33 mouse cellular contexts compared by ENCODE assay signal in the genomic region with DNA sequence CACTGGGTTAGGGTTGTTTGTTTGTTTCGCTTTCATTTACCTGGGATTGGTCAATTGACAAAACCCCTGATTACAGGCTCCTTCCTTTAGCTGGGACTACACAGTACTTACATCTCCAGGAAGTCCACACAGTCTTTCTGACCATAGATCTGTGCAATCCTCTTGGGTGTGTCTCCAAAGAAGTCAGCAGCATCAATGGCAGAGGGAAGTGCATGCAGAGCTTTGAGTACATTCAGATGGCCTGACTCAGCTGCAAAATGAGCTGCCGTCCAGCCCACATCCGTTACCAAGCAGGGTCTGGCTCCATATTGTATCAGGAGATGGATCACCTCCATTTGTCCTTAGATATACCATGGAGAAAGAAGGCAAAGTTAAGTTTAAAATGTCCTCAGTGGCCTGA. TPM values are rescaled to one million over a fixed set of nuclear protein-coding genes. Genes with fewer than 3 reads are reported as not detected.
DNase-seq lines count a peak whose midpoint lies in the region; ATAC-seq and TF ChIP-seq lines count a peak whose summit lies in the region.
"Had no signal": no experiment of that assay in that cellular context is flagged by ENCODE, and none has a peak within 500 bp of the region (broad histone marks: within the 10 kb centered on the region; RNA-seq: fewer than 3 reads in every experiment).

No protein-coding gene starts in this region.

- no peaks in the 10 kb centered on the region for H3K9me3 ChIP-seq in liver, postnatal 0 days (ENCODE audit: low read length)
- H3K9me3 ChIP-seq: forebrain, embryonic 13.5 days; heart, embryonic 10.5 days; heart, embryonic 15.5 days; hindbrain, embryonic 13.5 days; limb, embryonic 13.5 days; midbrain, embryonic 15.5 days; neural tube, embryonic 13.5 days; stomach, embryonic 15.5 days had no signal

- H3K9ac ChIP-seq in liver, postnatal 0 days (replicated peaks), result no peak overlapping the region
- H3K9ac ChIP-seq: forebrain, embryonic 13.5 days; heart, embryonic 15.5 days; hindbrain, embryonic 13.5 days; limb, embryonic 13.5 days; liver, embryonic 14.5 days; lung, embryonic 14.5 days; midbrain, embryonic 15.5 days; neural tube, embryonic 13.5 days; stomach, embryonic 15.5 days had no signal

- no peaks in the 10 kb centered on the region for H3K36me3 ChIP-seq in liver, postnatal 0 days (replicated peaks; ENCODE audit: insufficient read depth, low read length)
- no peaks in the 10 kb centered on the region for H3K36me3 ChIP-seq in C2C12 (ENCODE audit: control insufficient read depth, insufficient read depth)
- H3K36me3 ChIP-seq: heart, embryonic 10.5 days; heart, embryonic 15.5 days; hindbrain, embryonic 13.5 days; limb, embryonic 13.5 days; midbrain, embryonic 15.5 days; neural tube, embryonic 13.5 days; stomach, embryonic 15.5 days had no signal

- no peak for TF ChIP-seq CTCF in liver, postnatal 0 days (IDR thresholded peaks at IDR 0.05; ENCODE audit: low read depth)
- TF ChIP-seq CTCF in C2C12 (IDR thresholded peaks at IDR 0.05; ENCODE audit: control insufficient read depth, insufficient read depth, insufficient read length), result no peak

- H3K4me2 ChIP-seq in liver, postnatal 0 days (ENCODE audit: low read depth, low read length), result no peak overlapping the region
- H3K4me2 ChIP-seq: forebrain, embryonic 13.5 days; heart, embryonic 15.5 days; hindbrain, embryonic 13.5 days; limb, embryonic 13.5 days; lung, embryonic 14.5 days; midbrain, embryonic 15.5 days; neural tube, embryonic 13.5 days; stomach, embryonic 15.5 days had no signal

- no peak overlapping the region for H3K4me3 ChIP-seq in liver, postnatal 0 days (ENCODE audit: low read depth, low read length)
- no peak overlapping the region for H3K4me3 ChIP-seq in C2C12 (ENCODE audit: insufficient read depth, poor library complexity, severe bottlenecking)
- H3K4me3 ChIP-seq: forebrain, embryonic 13.5 days; heart, embryonic 10.5 days; heart, embryonic 15.5 days; hindbrain, embryonic 13.5 days; layer of hippocampus, adult 2 months; limb, embryonic 13.5 days; midbrain, embryonic 15.5 days; neural tube, embryonic 13.5 days; stomach, embryonic 15.5 days had no signal

- H3K27ac ChIP-seq in liver, postnatal 0 days (ENCODE audit: low read depth), result 0 out of 2 replicates have a peak overlapping the region, but pooled peaks have one; percentile 1
- H3K27ac ChIP-seq: forebrain, embryonic 13.5 days; heart, embryonic 10.5 days; heart, embryonic 15.5 days; hindbrain, embryonic 13.5 days; layer of hippocampus, adult 2 months; limb, embryonic 13.5 days; liver, embryonic 14.5 days; midbrain, embryonic 15.5 days; neural tube, embryonic 13.5 days; stomach, embryonic 15.5 days had no signal

- no peak for TF ChIP-seq EP300 in liver, postnatal 0 days (IDR thresholded peaks at IDR 0.05; ENCODE audit: low read depth)

- no peaks in the 10 kb centered on the region for H3K4me1 ChIP-seq in liver, postnatal 0 days (ENCODE audit: insufficient read depth)
- H3K4me1 ChIP-seq: stomach, embryonic 15.5 days had no signal

- no peak for DNase-seq in liver, postnatal 0 days
- DNase-seq in liver, result no peak
- no peak for DNase-seq in kidney, adult 18-20 months
- DNase-seq in lung, postnatal 14 days, result no peak
- DNase-seq in right cerebral cortex, postnatal 25 days, result no peak
- DNase-seq: adrenal gland, adult 2 months; adrenal gland, postnatal 36 days; cerebellum, adult 11 months; cerebellum, adult 9-10 months; cerebellum, postnatal 36 days; gastrocnemius, postnatal 14 days; heart, postnatal 36 days; kidney, adult 11 months; kidney, postnatal 36 days; lung, embryonic 14.5 days had no signal

- ATAC-seq in liver, postnatal 0 days, result no peak
- 0 out of 2 replicates have a peak, but pooled peaks have one; percentile 14 for ATAC-seq in megakaryocyte progenitor cell, adult 5-6 weeks (replicated peaks; ENCODE audit: poor library complexity)
- ATAC-seq: forebrain, embryonic 13.5 days; midbrain, embryonic 15.5 days had no signal

- no peaks in the 10 kb centered on the region for H3K79me3 ChIP-seq in C2C12 (ENCODE audit: low read depth)

- H3K79me2 ChIP-seq in C2C12 (ENCODE audit: control insufficient read depth, insufficient read depth), result no peaks in the 10 kb centered on the region

- H3K27me3 ChIP-seq in liver, postnatal 0 days (ENCODE audit: insufficient read depth, low read length), result no peaks in the 10 kb centered on the region
- H3K27me3 ChIP-seq in C2C12 (ENCODE audit: control insufficient read depth, insufficient read depth, insufficient read length), result no peaks in the 10 kb centered on the region
- H3K27me3 ChIP-seq: forebrain, embryonic 13.5 days; hindbrain, embryonic 13.5 days; limb, embryonic 13.5 days; midbrain, embryonic 15.5 days; neural tube, embryonic 13.5 days; stomach, embryonic 15.5 days had no signal

- H3ac ChIP-seq in C2C12 (ENCODE audit: control insufficient read depth, insufficient read length, low read depth), result no peak overlapping the region

- WGBS in liver, postnatal 0 days (ENCODE audit: insufficient replicate concordance), result 76% methylated on average over 3 of the region's 3 CpGs

TF ChIP-seq in C2C12, 6 proteins besides CTCF, POLR2A, EP300 and RAD21:
- TF ChIP-seq MYOG (IDR thresholded peaks at IDR 0.05; ENCODE audit: control insufficient read depth, extremely low read depth, insufficient read length) (no peak), MAX (IDR thresholded peaks at IDR 0.05) (no peak), FOSL1 (IDR thresholded peaks at IDR 0.05; ENCODE audit: insufficient read depth, low read length, poor library complexity, severe bottlenecking) (no peak), MYOD1 (IDR thresholded peaks at IDR 0.05; ENCODE audit: control insufficient read depth, insufficient read length, low read depth) (no peak), USF1 (IDR thresholded peaks at IDR 0.05; ENCODE audit: low read depth) (no peak), CEBPB (IDR thresholded peaks at IDR 0.05; ENCODE audit: low read depth) (peak; percentile 3)

RNA-seq across cellular contexts. Expression of a gene that starts 4.7 kb away (rescaled TPM):
- polyA plus RNA-seq in liver, postnatal 0 days (2015; fragmentation: Nextera tagmentation; extraction: Ambion mirVana), result 0.11 and 0.23 TPM in 2 replicates
- 0.20 TPM for polyA plus RNA-seq in C2C12 (2012; fragmentation: generic; extraction: Trizol)
- total RNA-seq in megakaryocyte progenitor cell, adult 5-6 weeks (2015), result not detected in 2 replicates
- total RNA-seq in megakaryocyte progenitor cell, adult 5-6 weeks (2017), result not detected in 2 replicates
- total RNA-seq: adrenal gland, adult 2 months; adrenal gland, postnatal 36 days; gastrocnemius, postnatal 14 days; granulocyte monocyte progenitor cell, adult 5-6 weeks; heart, postnatal 36 days; MEL had no signal
- polyA plus RNA-seq: adrenal gland, adult 2 months; heart, embryonic 15.5 days had no signal

RNA-seq across cellular contexts. Expression of a gene that starts 29.1 kb away (rescaled TPM):
- polyA plus RNA-seq in liver, postnatal 0 days (2015; fragmentation: Nextera tagmentation; extraction: Ambion mirVana), result 57.0 and 61.4 TPM in 2 replicates
- polyA plus RNA-seq in C2C12 (2012; fragmentation: generic; extraction: Trizol), result 2.9 TPM
- 1.3 and 2.0 TPM in 2 replicates for total RNA-seq in megakaryocyte progenitor cell, adult 5-6 weeks (2015)
- 0.88 and 3.2 TPM in 2 replicates for total RNA-seq in megakaryocyte progenitor cell, adult 5-6 weeks (2017)
- total RNA-seq: MEL had no signal

RNA-seq across cellular contexts. Expression of a gene that starts 36.2 kb away (rescaled TPM):
- 0.06 TPM in 1 of 2 replicates, not detected in the other for polyA plus RNA-seq in liver, postnatal 0 days (2015; fragmentation: Nextera tagmentation; extraction: Ambion mirVana)
- polyA plus RNA-seq in C2C12 (2012; fragmentation: generic; extraction: Trizol), result not detected
- total RNA-seq in megakaryocyte progenitor cell, adult 5-6 weeks (2015), result not detected in 2 replicates
- not detected in 2 replicates for total RNA-seq in megakaryocyte progenitor cell, adult 5-6 weeks (2017)
- total RNA-seq: adrenal gland, postnatal 36 days; gastrocnemius, postnatal 14 days; granulocyte monocyte progenitor cell, adult 5-6 weeks; heart, postnatal 36 days; layer of hippocampus, adult 2 months; layer of hippocampus, postnatal 25 days; left cerebral cortex, adult 8-10 months; left cerebral cortex, postnatal 36 days; MEL had no signal
- polyA plus RNA-seq: adrenal gland, adult 2 months; embryonic facial prominence, embryonic 11.5 days; heart, embryonic 10.5 days; heart, embryonic 15.5 days; hindbrain, embryonic 13.5 days; limb, embryonic 13.5 days; lung, embryonic 14.5 days; neural tube, embryonic 13.5 days had no signal

Comparison
In these comparisons a context has a peak if more than half of its experiments do, and no peak if none do; other contexts are left out.
1. RNA of a gene that starts 29.1 kb away (polyA plus RNA-seq): 57.0 to 61.4 TPM in liver, postnatal 0 days; 2.9 TPM in C2C12 (single experiment); every median in the first group is over 10 times any median in the second.